Mouse (Mus musculus) hindbrain, embryonic 15.5 days (tissue): ENCODE data around the gene Gm17349. TPM values are rescaled to one million over a fixed set of nuclear protein-coding genes. Genes with fewer than 3 reads are reported as not detected.

ENCODE experiments used
- ATAC-seq: fragments of 200-750 bp; cut with Nextera tagmentation; 2 replicates; pipeline ENCODE4 v1.8.0; 2017; ENCODE audit warnings: low read depth, moderate number of reproducible peaks, moderate TSS enrichment; ENCODE audit not compliant: low FRiP score
- H3K27ac ChIP-seq: fragments of 300-500 bp; sonication (generic); replicated peaks from 2 replicates; pipeline ENCODE4 v1.5.1; 2015; ENCODE audit warnings: mild to moderate bottlenecking, inconsistent platforms
- H3K27me3 ChIP-seq: fragments of 300-500 bp; sonication (generic); 2 replicates; pipeline ENCODE4 v1.6.1; 2015; ENCODE audit warnings: control low read depth, inconsistent platforms
- H3K36me3 ChIP-seq: fragments of 300-500 bp; sonication (generic); 2 replicates; pipeline ENCODE4 v1.6.1; 2015; ENCODE audit warnings: control low read depth, inconsistent platforms
- H3K4me1 ChIP-seq: fragments of 300-500 bp; sonication (generic); replicated peaks from 2 replicates; pipeline ENCODE4 v1.6.1; 2015; ENCODE audit warnings: control low read depth, inconsistent platforms
- H3K4me2 ChIP-seq: fragments of 300-500 bp; sonication (generic); 2 replicates; pipeline ENCODE4 v1.6.1; 2015; ENCODE audit warnings: moderate library complexity, mild to moderate bottlenecking, inconsistent platforms
- H3K4me3 ChIP-seq: fragments of 300-500 bp; sonication (generic); 2 replicates; pipeline ENCODE4 v1.5.1; 2015; ENCODE audit warnings: mild to moderate bottlenecking, inconsistent platforms
- H3K9ac ChIP-seq: fragments of 300-500 bp; sonication (generic); 2 replicates; pipeline ENCODE4 v1.6.1; 2015; ENCODE audit warnings: inconsistent platforms
- H3K9me3 ChIP-seq: fragments of 300-500 bp; sonication (generic); 2 replicates; pipeline ENCODE4 v1.6.1; 2016; ENCODE audit warnings: control low read depth, inconsistent platforms
- WGBS: fragments of 180-500 bp; shearing (Covaris S2); methylation state at CpG from one replicate; pipeline ENCODE4 v1.1.7; 2015; 5-methylcytosine and 5-hydroxymethylcytosine counted together
- polyA plus RNA-seq: library from polyadenylated mRNA; unstranded; fragments of >200 nt; fragmentation: Nextera tagmentation; extraction: Ambion mirVana; gene quantifications from 2 replicates; pipeline ENCODE4 v1.2.1, GENCODE M21; 2015

Gene Gm17349
- polyA plus RNA-seq, 1 experiment from 2014 or later, result not detected

GRCm38 (mm10) chr15:99688712-99689111 lies 16.6 kb downstream of the Gm17349 start:
- Histone ChIP-seq H3K4me3 (no peak overlapping the region), H3K27ac (peak overlapping the region; percentile 26; the same call in 1 of the 2 replicates), H3K36me3 (0 out of 2 replicates have a peak, but pooled peaks cover 15% of the 10 kb centered on the region), H3K27me3 (no peaks in the 10 kb centered on the region), H3K4me2 (no peak overlapping the region), H3K9ac (no peak overlapping the region), H3K4me1 (peaks cover 19% of the 10 kb centered on the region; the same call in 1 of the 2 replicates), H3K9me3 (no peaks in the 10 kb centered on the region)
- ATAC-seq, result peak; percentile 63
- 11% methylated on average over 4 of the region's 4 CpGs for WGBS

- no peak overlapping the region for H3K9ac ChIP-seq
- H3K4me3 ChIP-seq, result no peak overlapping the region
- H3K27me3 ChIP-seq, result no peaks in the 10 kb centered on the region
- H3K4me2 ChIP-seq, result no peak overlapping the region
- ATAC-seq, result no peak
- 92% methylated on average over 5 of the region's 5 CpGs for WGBS
- no peaks in the 10 kb centered on the region for H3K9me3 ChIP-seq
- no peak overlapping the region for H3K27ac ChIP-seq
- peaks cover 19% of the 10 kb centered on the region; the same call in 1 of the 2 replicates for H3K36me3 ChIP-seq
- H3K4me1 ChIP-seq, result peaks cover 8% of the 10 kb centered on the region; the same call in 1 of the 2 replicates
Measured at GRCm38 (mm10) chr15:99684156-99684555, 21.1 kb downstream of the Gm17349 start.

GRCm38 (mm10) chr15:99682880-99683279 lies 22.4 kb downstream of the Gm17349 start:
- Histone ChIP-seq H3K4me2 (no peak overlapping the region), H3K27ac (no peak overlapping the region), H3K9ac (no peak overlapping the region), H3K4me3 (no peak overlapping the region), H3K4me1 (peaks cover 16% of the 10 kb centered on the region), H3K27me3 (no peaks in the 10 kb centered on the region), H3K9me3 (no peaks in the 10 kb centered on the region), H3K36me3 (peaks cover 19% of the 10 kb centered on the region; the same call in 1 of the 2 replicates)
- 94% methylated on average over 7 of the region's 7 CpGs for WGBS
- ATAC-seq, result no peak

GRCm38 (mm10) chr15:99679008-99679407 lies 26.3 kb downstream of the Gm17349 start:
- WGBS, result 71% methylated on average over 7 of the region's 7 CpGs
- peaks cover 53% of the 10 kb centered on the region for H3K4me1 ChIP-seq
- no peak overlapping the region for H3K9ac ChIP-seq
- H3K4me3 ChIP-seq, result no peak overlapping the region
- no peak for ATAC-seq
- no peak overlapping the region for H3K4me2 ChIP-seq
- H3K27me3 ChIP-seq, result no peaks in the 10 kb centered on the region
- H3K9me3 ChIP-seq, result no peaks in the 10 kb centered on the region
- no peak overlapping the region for H3K27ac ChIP-seq
- peaks cover 7% of the 10 kb centered on the region; the same call in 1 of the 2 replicates for H3K36me3 ChIP-seq

GRCm38 (mm10) chr15:99678063-99678800 lies 27.1 kb downstream of the Gm17349 start:
- peaks cover 61% of the 10 kb centered on the region for H3K4me1 ChIP-seq
- H3K9ac ChIP-seq, result no peak overlapping the region

GRCm38 (mm10) chr15:99677089-99677488 lies 28.2 kb downstream of the Gm17349 start:
- Histone ChIP-seq H3K36me3 (no peaks in the 10 kb centered on the region), H3K4me3 (0 out of 2 replicates have a peak overlapping the region, but pooled peaks have one; percentile 3), H3K9ac (0 out of 2 replicates have a peak overlapping the region, but pooled peaks have one; percentile 15), H3K27ac (peak overlapping the region; percentile 73), H3K4me1 (peaks cover 70% of the 10 kb centered on the region), H3K27me3 (no peaks in the 10 kb centered on the region), H3K4me2 (peak overlapping the region; percentile 72), H3K9me3 (no peaks in the 10 kb centered on the region)
- peak; percentile 62 for ATAC-seq
- WGBS, result 20% methylated on average over 8 of the region's 8 CpGs

More at GRCm38 (mm10) chr15:99678063-99678800, 27.1 kb downstream of the Gm17349 start:
- Histone ChIP-seq H3K4me2 (peak overlapping the region; percentile 10), H3K9me3 (no peaks in the 10 kb centered on the region), H3K27ac (no peak overlapping the region), H3K4me3 (no peak overlapping the region), H3K36me3 (peaks cover 3% of the 10 kb centered on the region; the same call in 1 of the 2 replicates), H3K27me3 (no peaks in the 10 kb centered on the region)
- 20% methylated on average over 13 of the region's 13 CpGs for WGBS
- no peak for ATAC-seq

- peak overlapping the region; percentile 72 for H3K4me2 ChIP-seq
- peaks cover 84% of the 10 kb centered on the region for H3K4me1 ChIP-seq
- H3K27me3 ChIP-seq, result no peaks in the 10 kb centered on the region
- 0 out of 2 replicates have a peak overlapping the region, but pooled peaks have one; percentile 11 for H3K4me3 ChIP-seq
- WGBS, result 74% methylated on average over 3 of the region's 3 CpGs
- H3K36me3 ChIP-seq, result no peaks in the 10 kb centered on the region
- no peak overlapping the region; the same call in 1 of the 2 replicates for H3K27ac ChIP-seq
- peak overlapping the region; percentile 22; the same call in 1 of the 2 replicates for H3K9ac ChIP-seq
- H3K9me3 ChIP-seq, result no peaks in the 10 kb centered on the region
- no peak for ATAC-seq
Measured at GRCm38 (mm10) chr15:99674866-99675265, 30.4 kb downstream of the Gm17349 start.

GRCm38 (mm10) chr15:99671783-99672182 lies 33.5 kb downstream of the Gm17349 start:
- Histone ChIP-seq H3K4me3 (peak overlapping the region; percentile 81), H3K9ac (peak overlapping the region; percentile 93), H3K36me3 (no peaks in the 10 kb centered on the region), H3K27ac (peak overlapping the region; percentile 93; the same call in 1 of the 2 replicates), H3K4me1 (peaks cover 75% of the 10 kb centered on the region), H3K4me2 (peak overlapping the region; percentile 72), H3K9me3 (no peaks in the 10 kb centered on the region), H3K27me3 (no peaks in the 10 kb centered on the region)
- ATAC-seq, result no peak
- 63% methylated on average over 14 of the region's 14 CpGs for WGBS

GRCm38 (mm10) chr15:99670964-99671670 lies 34.2 kb downstream of the Gm17349 start:
- Histone ChIP-seq H3K27ac (peak overlapping the region; percentile 93), H3K4me3 (peak overlapping the region; percentile 81), H3K9ac (peak overlapping the region; percentile 93), H3K27me3 (no peaks in the 10 kb centered on the region), H3K4me2 (peak overlapping the region; percentile 72), H3K9me3 (no peaks in the 10 kb centered on the region), H3K36me3 (no peaks in the 10 kb centered on the region), H3K4me1 (peaks cover 75% of the 10 kb centered on the region)
- 6% methylated on average over 14 of the region's 17 CpGs for WGBS
- peak; percentile 42 for ATAC-seq

GRCm38 (mm10) chr15:99670154-99670821 lies 35.0 kb downstream of the Gm17349 start, which contains the start of gene Asic1:
TSS of gene Asic1 (plus strand) at chr15:99670368.
- peak within 1 kb of the TSS; percentile 81 for H3K4me3 ChIP-seq
- H3K4me2 ChIP-seq, result peak within 1 kb of the TSS; percentile 72
- no peaks in the 10 kb centered on the region for H3K27me3 ChIP-seq
- 2% methylated on average over 31 of the region's 74 CpGs for WGBS
- H3K9me3 ChIP-seq, result no peaks in the 10 kb centered on the region
- ATAC-seq, result peak; percentile 66
- H3K9ac ChIP-seq, result peak within 1 kb of the TSS; percentile 93
- no peaks in the 10 kb centered on the region for H3K36me3 ChIP-seq
- peak within 1 kb of the TSS; percentile 93 for H3K27ac ChIP-seq
- H3K4me1 ChIP-seq, result peaks cover 75% of the 10 kb centered on the region

- peak overlapping the region; percentile 93 for H3K27ac ChIP-seq
- H3K9me3 ChIP-seq, result no peaks in the 10 kb centered on the region
- H3K9ac ChIP-seq, result no peak overlapping the region
- no peaks in the 10 kb centered on the region for H3K36me3 ChIP-seq
- 0% methylated on average over 1 of the region's 1 CpGs for WGBS
- ATAC-seq, result no peak
- H3K4me1 ChIP-seq, result peaks cover 75% of the 10 kb centered on the region
- peak overlapping the region; percentile 72 for H3K4me2 ChIP-seq
- no peaks in the 10 kb centered on the region for H3K27me3 ChIP-seq
- peak overlapping the region; percentile 81; the same call in 1 of the 2 replicates for H3K4me3 ChIP-seq
Measured at GRCm38 (mm10) chr15:99669392-99669791, 35.9 kb downstream of the Gm17349 start.
